Mouse (Mus musculus) Muller cell, postnatal 12 days (primary cell): ENCODE results near the gene Col9a2.
"Not testable (repeated sequence)": the region's sequence is repeated elsewhere in the genome, so short reads cannot be mapped to it uniquely, and the experiment has no call there.

ENCODE experiments used
- DNase-seq: peaks from one replicate; pipeline ENCODE4 v3.0.0-alpha.2; 2015; ENCODE audit errors: inconsistent ontology term

Col9a2 gene

DNA sequence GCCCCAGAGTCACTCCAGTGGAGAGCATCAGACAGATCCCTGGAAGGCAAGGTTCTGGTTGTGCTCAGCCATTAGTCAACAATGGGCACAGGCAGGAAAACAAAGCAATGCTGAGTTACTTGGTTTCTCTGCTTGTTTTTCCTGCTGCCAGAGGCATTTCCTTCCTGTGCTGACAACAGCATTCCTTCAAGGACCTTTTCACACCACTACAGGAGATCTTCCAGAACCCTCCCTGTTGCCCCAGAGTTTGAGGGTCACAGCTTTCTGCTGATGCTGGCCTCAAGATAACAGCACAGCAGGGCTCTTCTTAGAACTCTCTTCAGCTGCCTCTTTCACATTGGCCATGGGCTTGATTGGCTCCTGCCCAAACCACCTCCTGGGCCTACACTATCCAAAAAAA lies 17.3 kb upstream of the Col9a2 start:
- DNase-seq: peak; percentile 60

GRCm38 (mm10) chr4:121023464-121023863 lies 15.7 kb upstream of the Col9a2 start:
- DNase-seq: no peak

DNA sequence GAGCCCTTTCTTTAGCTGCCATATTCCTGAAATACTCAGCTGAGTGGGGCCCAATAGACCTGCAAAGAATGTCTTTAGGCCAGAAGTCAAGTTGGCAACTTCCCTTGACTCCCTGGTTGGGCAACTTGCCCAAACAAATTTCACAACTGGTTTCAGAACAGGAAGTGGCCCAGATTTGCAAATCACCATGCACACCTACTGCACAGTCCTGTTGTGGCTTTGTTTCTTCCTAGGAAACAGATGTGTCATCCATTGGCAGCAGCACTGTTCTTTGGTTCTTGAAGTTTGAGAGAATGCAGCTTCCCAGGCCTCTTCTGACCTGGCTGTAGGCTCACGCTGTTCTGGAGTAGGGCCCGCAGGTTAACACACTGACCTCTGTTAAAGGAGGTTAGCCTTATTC lies 15.2 kb upstream of the Col9a2 start:
- peak; percentile 45 for DNase-seq

DNA sequence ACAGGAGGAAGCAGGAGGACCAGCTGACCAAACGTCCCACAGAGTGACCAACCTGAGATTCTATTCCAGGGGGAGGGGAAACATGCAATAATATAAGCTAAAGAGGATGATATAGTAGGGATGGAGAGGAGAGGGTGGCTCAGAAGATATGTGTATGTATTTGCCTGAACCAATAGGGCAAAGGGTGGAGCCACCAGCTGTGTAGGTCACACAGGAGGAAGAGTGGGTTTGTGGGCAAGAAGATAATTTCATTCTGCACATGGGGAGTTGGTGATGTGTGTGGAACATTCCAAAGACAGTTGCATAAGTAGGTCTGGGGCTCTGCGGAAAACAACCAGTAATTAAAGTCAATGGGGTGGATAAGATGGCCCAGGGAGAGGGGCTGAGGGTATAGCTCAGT lies 13.5 kb upstream of the Col9a2 start:
- DNase-seq: no peak

- DNase-seq: no peak
Measured at GRCm38 (mm10) chr4:121028146-121028545, 11.0 kb upstream of the Col9a2 start.

DNA sequence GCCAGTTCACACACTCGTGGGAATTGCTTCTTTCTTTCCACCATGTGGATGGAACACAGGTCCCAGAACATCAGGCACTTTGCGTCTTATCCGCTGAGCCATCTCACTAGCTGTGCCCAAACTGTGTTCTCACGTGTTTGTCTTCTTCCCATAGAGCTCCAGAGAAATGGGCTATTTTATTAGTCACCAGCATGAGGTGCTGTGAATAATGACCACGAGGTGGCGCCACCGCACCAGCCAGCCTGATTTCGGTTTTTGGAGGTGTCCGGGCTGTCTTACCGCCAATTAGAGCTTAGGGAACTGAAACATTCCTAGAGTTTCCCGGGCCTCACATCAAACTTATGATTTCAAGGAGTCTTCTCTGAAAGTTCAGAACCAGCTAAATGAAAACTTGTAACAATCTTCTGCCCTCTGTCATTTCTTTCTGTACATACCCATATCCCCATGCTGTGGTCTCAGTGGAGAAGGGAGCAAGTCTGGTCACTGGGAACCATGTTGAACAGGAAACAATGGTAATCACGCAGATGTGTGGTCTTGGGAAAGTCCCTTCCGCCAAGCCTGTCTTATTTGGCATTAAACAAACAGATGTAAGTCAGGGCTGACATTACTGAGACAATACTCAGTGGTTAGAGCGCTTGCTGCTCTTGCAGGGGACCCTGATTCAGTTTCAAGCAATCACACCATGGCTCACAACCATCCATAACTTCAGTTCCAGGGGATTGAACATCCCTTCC lies 10.4 kb upstream of the Col9a2 start:
- DNase-seq: peak; percentile 63

GRCm38 (mm10) chr4:121029632-121030031 lies 9.6 kb upstream of the Col9a2 start:
- no peak for DNase-seq

DNA sequence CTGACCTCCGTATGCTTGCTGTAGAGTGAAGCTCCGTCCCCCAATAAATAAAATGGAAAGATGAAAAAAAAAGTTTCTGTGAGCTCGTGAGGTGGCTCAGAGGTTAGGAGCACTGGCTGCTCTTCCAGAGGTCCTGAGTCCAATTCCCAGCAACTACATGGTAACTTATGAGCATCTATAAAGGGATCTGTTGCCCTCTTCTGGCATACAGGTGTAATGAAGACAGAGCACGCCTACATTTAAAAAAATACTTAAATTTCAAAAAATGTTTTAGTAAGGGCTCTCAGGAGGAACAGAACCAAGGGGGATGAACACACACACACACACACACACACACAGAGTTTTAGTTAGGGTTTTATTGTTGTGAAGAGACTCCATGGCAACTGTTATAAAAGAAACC lies 7.7 kb upstream of the Col9a2 start:
- no peak for DNase-seq

GRCm38 (mm10) chr4:121033006-121033405 lies 6.2 kb upstream of the Col9a2 start:
- no peak for DNase-seq

GRCm38 (mm10) chr4:121040323-121040722 lies 1.1 kb downstream of the Col9a2 start:
- DNase-seq: no peak

- peak; percentile 65 for DNase-seq
Measured at GRCm38 (mm10) chr4:121040897-121041671, 1.9 kb downstream of the Col9a2 start.

- no peak for DNase-seq
Measured at GRCm38 (mm10) chr4:121042472-121042871, 3.3 kb downstream of the Col9a2 start.

GRCm38 (mm10) chr4:121042946-121043345 lies 3.8 kb downstream of the Col9a2 start:
- no peak for DNase-seq

GRCm38 (mm10) chr4:121051863-121052262 lies 12.7 kb downstream of the Col9a2 start:
- no peak for DNase-seq

- DNase-seq: no peak
Measured at GRCm38 (mm10) chr4:121052454-121053323, 13.5 kb downstream of the Col9a2 start.

DNA sequence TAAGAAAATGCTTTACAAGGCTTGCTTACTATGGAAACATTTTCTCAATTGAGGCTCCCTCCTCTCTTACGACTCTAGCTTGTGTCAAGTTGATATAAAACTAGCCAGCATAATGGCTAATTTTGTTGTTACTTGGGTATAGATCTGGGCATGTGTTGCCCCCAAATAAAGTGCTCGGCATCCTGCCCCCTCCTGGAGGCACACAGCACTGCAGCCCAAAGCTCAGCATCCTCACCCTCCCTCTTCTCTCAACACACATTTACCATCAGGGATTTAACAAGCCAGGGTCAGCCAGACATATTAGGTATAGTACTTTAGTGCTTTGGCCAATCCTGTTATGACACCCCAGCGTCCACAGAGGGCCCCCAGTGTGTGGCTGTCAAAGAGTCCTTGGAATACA lies 17.2 kb downstream of the Col9a2 start:
- no peak for DNase-seq

DNA sequence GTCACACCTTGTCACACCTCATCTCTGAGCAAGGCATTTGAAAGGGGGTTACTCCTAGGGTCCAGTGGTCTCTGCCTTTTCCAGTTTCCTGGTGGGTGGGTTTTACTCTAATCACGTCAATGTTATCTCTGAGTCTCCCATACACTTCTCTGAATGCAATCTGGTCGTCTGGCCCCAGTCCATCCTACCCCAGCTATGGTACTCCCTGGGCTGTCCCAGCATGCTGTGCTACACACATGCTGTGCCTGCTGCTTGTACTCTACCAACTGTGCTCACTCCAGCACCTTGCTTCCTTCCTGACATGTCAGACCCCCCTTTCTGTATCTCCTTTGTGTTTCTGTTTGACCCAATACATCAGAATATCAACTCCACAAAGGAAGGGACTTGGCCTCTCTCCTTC lies 17.8 kb downstream of the Col9a2 start:
- DNase-seq: no peak

DNA sequence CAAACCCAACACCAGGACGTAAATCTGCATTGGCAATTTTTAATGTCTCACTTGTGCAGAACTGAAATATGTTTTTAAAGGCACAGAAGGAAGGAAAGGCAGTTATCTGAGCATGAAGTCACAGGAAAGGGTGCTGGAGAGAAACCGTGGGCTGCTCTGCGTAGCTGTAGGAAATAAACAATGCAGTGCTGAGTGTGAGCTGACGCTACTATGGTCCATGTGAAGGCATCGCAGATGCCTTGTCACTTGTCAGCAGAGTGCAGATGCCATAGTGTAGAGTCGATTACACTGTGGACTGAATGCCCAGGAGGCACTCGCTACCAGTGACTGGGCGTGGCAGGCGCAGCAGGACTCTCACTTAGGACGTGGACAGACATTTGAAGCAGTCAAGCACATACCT lies 20.0 kb downstream of the Col9a2 start:
- DNase-seq: not testable (repeated sequence)

GRCm38 (mm10) chr4:121065336-121065735 lies 26.2 kb downstream of the Col9a2 start:
- no peak for DNase-seq

DNA sequence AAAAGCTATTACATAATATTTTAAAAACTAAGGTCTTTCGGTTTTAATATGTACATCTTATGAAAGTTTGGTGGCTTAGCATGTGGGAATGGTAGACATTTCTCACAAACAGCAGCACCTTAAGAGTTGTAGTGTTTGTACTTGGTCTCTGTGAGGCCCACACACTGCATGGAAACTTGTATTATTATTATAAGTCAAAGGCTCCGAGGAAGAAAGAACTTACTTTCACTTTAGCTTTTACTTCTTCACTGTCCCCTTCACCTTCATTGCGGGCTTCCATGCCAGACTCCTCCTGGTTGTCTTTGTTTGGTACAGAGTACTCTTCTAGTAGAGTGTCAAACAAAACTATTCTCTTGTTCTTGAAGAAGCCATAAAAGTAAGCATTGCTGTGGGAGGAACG lies 35.1 kb downstream of the Col9a2 start:
- DNase-seq: no peak

DNA sequence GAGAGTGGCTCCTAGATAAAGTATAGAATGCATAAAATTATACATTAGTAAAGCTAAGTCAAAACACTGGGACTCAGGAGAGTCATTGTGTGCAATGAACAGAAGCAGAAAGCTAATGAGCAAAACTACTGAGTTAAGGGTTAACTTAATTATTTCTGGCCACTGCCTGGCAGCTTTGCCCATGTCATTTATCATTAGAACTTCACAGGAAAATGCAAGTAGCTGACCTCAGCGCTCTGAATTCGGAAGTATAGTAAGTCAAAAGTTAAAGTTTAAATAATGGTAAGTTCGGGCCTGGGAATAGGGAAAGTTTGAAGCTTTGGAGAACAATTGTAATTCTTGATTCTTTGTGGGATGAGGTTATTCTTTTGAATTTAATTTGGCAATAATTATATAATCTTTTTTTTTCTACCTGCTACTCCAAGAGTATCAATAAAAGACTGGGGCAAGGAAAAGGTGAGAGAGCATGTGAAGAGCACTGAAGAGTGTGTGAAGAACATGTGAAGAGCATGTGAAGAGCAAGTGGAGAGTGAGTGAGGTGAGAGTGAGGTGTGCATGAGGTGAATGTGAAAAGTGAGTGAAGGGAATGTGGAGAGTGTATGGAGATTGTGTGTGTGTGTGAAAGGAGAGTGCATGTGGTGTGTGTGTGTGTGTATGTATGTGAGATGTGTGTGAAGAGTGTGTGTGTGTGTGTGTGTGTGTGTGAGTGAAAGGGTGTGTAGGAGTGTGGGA lies 38.9 kb downstream of the Col9a2 start:
- DNase-seq: no peak

GRCm38 (mm10) chr4:121080395-121080794 lies 41.2 kb downstream of the Col9a2 start:
- DNase-seq: no peak
